Mouse (Mus musculus) heart, adult 18-20 months (tissue): ENCODE measurements around the gene Senp6. TPM values are rescaled to one million over a fixed set of nuclear protein-coding genes. Genes with fewer than 3 reads are reported as not detected.
A peak's percentile ranks its signal among the peaks of the same experiment; 100 is the strongest.

Source experiments
- DNase-seq, 2 experiments: peaks; one replicate each; pipeline ENCODE4 v3.0.0; 2021 to 2022; ENCODE audit warnings: mixed read lengths in 1 of 2
- total RNA-seq, 2 experiments: library from RNA; stranded (reverse); gene quantifications; 2 replicates each; pipeline ENCODE4 v1.2.3; 2021

Senp6 gene
- total RNA-seq, 2 experiments from 2014 or later, result 64.3 to 65.1 TPM

DNA sequence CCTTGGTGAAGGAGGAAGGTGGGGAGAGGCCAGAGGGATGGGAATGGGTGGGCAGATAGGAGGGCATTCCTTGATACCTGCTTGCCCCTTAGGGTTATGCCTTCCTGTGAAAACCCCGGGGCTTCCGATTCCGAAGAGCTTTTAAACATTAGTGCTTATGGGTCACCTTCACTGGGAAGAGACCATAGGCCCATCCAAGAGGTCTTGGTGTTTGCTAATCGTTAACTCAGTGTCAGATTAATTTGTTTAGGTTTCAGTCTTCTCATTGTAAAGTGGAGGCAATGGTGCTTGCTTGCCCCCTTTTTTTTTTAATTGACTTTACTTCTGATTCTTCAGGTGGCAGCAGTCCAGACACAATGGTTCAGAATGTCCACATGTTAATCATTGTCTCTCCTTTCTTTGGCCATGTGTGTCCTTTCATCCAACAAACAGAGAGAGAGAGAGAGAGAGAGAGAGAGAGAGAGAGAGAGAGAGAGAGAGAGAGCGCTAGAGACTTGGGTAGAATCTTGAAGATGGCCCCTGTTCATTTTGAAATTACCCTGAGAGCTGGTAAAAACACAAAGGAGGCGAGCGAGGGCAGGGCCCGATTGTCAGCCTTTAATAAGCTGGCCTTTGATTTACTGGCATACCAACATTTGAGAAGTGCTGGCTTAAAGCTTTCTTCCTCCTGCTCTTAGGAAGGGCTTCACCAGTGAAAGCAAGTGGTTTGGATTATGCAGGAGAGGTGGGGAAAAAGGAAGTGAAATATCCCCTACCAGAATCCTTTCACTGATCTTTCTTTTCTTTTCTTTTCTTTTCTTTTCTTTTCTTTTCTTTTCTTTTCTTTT is 105.9 kb downstream of the Senp6 start:
- no peak for DNase-seq

DNA sequence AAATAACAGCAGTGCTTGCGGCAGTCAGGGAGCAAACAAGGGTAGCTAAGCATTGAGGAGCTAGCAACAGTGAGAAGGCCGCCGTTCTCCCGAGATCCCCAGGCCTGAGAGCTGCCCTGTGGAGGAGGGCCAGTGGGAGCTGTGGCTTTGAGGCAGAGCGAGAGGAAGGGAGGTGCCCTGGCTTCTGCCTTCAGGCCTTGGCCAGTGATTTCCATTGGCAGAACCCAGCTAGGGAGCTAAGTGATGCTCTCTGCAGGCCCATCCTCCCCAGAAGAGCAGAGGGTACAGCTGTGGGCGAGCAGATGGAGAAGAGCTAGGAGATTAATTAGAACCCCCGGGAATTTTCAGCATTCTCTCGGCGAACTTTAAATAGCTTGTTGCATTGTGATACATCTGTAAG is 106.9 kb downstream of the Senp6 start:
- DNase-seq, result peak; percentile 62 to 72

DNA sequence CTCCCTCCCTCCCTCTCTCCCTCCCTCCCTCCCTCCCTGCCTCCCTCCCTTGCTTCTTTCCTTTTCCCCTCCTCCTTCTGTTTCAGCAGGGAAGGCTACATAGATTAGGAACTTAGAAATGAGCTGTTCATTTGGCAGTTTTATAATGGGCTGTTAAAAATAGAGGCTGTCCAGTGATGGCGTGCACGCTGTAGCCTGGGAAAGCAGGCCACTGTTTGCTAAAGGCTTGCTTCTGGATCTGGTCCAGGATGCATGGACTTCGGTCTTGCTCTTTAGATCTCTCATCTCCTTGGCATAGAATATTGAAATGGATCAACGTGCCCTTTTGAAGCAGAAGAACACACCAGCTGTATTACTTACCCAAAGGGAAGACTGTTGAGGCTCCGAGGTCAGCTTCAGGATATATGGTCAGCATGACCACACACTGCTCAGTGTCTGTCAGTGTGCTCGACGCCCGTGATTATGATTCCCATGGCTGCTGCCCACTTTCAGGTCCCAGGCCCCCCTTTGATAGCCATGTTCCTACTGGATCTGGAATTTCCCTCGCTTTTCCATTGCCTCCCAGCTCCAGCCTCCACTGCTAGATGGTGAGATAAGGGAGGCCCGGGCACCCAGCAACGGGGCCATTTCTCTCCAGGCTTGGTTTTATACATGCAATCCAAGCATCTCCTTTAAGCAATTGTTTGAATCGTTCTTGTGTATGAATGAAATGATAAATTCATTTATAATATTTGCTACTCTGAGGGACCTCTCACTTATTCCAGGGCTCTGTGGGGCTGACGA is 110.2 kb downstream of the Senp6 start:
- DNase-seq, result peak; percentile 33 to 36

DNA sequence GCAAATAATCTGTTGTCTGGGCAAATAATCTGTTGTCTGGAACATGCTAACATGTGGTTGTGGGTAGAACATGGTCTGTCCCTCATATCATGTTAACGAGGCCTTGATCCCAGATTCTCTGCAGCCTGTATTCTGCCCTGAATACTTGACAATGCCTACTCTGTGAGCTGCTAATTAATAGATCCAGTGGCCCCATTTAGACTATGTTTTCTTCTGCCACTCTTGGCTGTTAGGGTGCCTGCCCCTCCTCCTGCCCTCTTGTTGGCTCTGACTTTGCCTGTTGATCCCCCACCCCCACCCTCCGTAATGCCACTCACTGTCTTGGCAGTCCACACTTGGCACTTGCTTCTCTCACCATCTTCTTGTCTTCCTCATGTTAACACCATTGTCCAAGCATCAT is 112.0 kb downstream of the Senp6 start:
- no peak for DNase-seq

DNA sequence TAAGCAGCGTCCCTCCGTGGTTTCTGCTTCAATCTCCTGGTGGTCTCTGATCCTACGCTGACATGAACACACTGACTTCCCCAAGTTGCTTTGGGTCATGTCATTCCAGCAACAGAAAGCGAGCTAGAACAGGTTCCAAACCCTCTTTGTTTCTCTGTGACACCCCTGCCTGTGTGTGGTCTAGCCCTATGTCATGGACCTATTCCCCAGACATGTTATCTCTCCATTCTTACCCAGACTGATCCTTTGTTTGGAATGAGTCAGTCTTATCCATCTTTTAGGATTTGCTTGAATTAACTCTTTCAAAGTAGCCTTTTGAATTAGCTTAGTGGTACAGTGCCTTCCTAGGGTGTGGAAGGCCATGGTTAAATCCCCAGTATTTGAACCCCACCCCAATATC is 113.0 kb downstream of the Senp6 start:
- no peak for DNase-seq

DNA sequence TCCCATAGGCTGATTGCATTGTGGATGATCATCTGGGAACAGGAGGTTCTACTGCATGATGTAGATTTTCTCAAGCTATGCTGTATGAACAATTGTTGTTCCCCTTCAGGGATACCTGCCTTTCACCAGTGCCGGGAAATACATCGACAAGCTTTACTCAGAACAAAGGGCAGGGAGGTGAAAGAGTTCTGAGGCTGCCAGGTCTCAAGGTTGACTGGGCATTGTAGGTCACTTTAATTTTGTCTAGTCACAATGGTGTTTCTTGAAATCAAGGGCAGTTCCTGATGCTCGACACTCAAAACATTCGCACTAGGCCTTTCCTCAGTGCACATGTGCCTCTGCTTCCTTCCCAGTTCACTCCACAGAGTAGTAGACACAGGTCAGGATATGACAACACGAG is 114.1 kb downstream of the Senp6 start:
- peak in 1 of 2 experiments; percentile 9 for DNase-seq

DNA sequence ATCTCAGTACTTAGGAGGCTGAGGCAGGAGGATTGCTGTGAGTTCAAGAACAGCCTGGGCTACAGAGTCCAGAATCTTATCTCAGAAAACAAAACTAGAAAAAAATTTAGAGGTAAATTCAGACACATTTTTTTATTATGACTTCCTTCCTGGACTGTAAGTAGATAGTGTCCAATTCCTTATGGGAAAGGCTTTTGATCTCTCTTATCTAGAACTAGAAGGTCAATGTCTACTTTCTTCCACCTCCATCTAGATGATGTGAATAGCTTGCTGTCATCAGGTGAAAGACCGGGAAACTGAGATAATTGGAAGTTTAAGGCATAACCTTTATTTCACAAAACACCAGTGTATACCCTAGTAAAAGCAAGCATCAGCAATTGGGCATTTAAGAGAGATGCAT is 115.0 kb downstream of the Senp6 start:
- no peak for DNase-seq

DNA sequence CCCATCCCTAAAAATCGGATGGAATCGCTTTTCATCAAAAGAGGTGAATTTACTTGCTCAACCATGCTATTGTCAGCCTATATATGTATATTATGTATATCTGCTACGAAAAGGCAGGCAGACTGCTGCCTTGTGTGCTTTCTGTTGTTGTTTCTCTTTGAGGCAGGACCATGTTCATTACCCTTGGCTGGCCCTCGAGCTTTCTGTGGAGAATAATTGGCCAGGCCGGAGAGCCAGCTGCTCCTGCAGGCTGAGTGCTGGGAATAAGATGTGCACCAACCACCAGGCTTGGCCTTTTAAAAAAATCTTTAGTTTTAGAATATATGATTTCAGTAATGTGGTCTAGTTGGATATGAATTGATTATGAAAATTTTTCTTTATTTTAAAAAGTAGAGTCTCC is 117.4 kb downstream of the Senp6 start:
- DNase-seq, result no peak

DNA sequence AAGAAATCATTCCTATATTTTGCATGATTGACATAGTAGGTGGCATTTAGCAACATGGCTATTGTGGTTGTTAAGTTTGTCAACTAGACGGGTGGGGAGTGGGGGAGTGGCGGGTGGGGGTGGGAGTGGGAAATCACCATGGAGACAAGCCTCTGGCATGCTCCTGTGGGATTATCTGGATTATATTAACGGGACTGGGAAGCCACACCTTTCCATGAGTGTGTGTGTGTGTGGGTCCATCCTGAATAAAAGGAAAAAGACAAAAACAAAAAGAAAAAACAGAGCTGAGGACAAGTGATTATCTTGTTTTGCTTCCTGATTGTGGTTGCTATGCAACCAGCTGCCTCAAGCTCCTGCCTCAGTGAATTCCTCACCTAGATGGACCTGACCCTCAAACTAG is 119.0 kb downstream of the Senp6 start:
- no peak for DNase-seq

DNA sequence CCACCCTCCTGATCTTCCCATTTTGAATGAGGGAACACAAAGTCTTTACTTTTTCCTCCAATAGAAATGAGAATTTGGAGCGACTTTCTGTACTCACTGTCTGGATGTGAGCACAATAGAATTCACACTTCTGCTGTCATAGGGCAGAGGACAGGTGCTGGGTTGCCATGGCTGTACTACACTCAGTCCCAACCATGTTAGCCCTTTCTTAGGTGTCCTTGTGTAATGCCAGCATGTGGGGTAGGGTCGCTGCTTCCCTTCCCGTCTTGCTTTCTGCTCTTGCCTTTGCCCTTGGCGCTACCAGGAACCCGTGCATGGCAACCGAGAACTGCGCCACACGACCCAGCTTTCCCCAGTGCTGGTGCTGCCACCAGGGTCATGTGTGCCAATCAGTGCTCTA is 120.0 kb downstream of the Senp6 start:
- no peak for DNase-seq

DNA sequence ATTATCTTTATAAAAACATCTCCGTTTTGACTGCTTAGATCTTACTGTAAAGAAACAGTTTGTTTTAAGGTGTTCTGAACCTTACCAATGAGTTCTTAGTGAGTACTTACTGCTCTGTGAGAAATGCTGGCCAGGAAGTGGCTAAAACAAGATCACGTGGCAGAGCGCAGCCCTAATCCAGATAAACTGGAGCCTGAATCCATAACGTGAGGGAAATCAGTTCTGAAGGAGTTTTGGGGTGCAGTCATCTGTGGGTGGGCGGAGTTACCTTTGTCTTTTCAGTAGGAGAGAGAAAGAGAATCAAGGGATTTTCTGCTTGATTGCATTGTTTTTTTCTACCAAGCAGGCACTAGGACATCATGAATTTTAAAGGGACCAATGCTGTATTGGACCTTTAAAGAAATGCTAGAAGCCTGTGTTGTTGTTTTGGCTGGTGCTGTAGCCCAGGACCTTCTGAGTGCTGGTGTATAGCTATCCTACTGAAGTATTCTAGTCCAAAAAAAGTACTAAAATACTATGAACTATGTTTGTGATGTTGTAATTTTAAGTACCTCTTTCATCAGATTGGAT is 121.7 kb downstream of the Senp6 start:
- DNase-seq, result no peak

DNA sequence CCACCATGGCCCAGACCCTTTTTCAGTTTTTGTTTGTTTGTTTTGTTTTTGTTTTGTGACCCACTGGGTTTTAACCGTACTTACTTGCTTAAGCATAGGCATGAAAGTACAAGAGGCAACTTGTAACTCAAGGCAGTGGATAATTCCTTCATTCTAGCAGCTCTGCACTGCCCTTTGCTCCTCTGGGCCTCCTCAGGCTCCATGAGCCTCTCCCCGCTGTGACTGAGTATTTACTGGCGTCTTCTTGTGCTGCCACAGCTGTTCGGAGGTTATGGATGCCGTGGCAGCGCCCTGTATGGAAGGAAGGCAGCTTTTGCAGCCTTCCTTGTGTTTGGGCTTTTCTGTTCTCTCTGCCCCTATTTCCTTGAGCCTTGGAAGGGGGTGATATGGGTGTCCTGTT is 124.5 kb downstream of the Senp6 start:
- no peak for DNase-seq

DNA sequence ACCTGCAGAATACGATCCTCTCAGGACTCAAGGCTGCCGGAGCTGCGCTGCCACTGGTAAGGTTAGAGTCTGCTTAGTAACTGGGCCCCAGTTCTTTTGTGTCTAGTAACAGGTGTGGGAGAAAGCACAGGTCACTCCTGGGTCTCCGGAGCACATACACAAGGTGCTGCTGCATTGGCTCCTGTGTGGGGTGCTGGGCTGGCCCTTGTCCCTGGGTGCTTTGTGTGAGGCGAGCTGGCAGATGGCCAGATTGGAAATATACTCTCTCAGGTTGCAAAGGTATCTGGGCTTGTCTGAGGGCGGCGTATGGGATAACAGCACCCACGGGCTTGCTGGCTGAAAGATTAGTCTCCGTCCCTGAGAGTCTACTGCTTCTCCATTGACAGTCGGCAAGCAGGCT is 125.6 kb downstream of the Senp6 start:
- no peak for DNase-seq

DNA sequence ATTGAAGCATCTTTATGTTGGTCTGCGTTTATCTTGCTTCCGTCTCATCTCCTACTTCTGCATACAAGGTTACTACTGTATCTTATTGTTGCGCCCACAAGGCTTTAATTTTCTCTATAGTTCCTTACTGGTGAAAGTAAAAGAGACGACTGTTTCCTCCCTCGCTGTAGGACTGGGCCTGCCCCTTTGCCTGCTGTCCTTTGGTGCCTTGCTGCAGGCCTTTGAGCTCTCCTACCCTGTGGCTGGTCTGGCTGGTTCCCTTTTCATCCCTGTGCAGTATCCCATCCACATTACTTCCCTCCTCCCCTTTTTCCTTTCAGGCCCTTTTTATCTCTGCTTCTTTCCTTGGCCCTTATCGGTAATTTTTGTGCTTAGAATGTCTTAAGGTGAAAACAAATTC is 127.7 kb downstream of the Senp6 start:
- DNase-seq, result no peak

Other genes with a start within 250 kb of the Senp6 start
- 10 to 100 TPM; 79.3 to 88.2 TPM for gene Filip1, start 54.1 kb upstream of the Senp6 start, total RNA-seq
- gene Myo6, start 98.1 kb downstream of the Senp6 start, total RNA-seq, result 10 to 100 TPM; 10.5 to 10.8 TPM